Mouse (Mus musculus): ENCODE results near the gene Myh13.

Gene Myh13

GRCm38 (mm10) chr11:67321358-67321757 lies at the start of gene Myh13:
TSS of gene Myh13 (plus strand) at chr11:67321658.
- DNase-seq (ENCODE audit: low spot score in 2 of 2): no peak

- no peak for DNase-seq (ENCODE audit: low spot score in 2 of 2)
Measured at GRCm38 (mm10) chr11:67276601-67277174, 44.8 kb upstream of the Myh13 start, which contains the start of gene Myh8. TSS of gene Myh8 (plus strand) at chr11:67277124.

- DNase-seq (ENCODE audit: low spot score in 2 of 2): no peak
Measured at GRCm38 (mm10) chr11:67293440-67293839, 28.0 kb upstream of the Myh13 start.

GRCm38 (mm10) chr11:67313733-67314452 lies 7.6 kb upstream of the Myh13 start:
- no peak for DNase-seq (ENCODE audit: low spot score in 2 of 2)

GRCm38 (mm10) chr11:67326536-67326935 lies 5.1 kb downstream of the Myh13 start:
- DNase-seq (ENCODE audit: low spot score in 2 of 2): no peak

GRCm38 (mm10) chr11:67344556-67344955 lies 23.1 kb downstream of the Myh13 start:
- no peak for DNase-seq (ENCODE audit: low spot score in 2 of 2)

GRCm38 (mm10) chr11:67345186-67345855 lies 23.9 kb downstream of the Myh13 start:
- no peak for DNase-seq (ENCODE audit: low spot score in 2 of 2)

- no peak for DNase-seq (ENCODE audit: low spot score in 2 of 2)
Measured at GRCm38 (mm10) chr11:67345856-67346236, 24.4 kb downstream of the Myh13 start.

GRCm38 (mm10) chr11:67350153-67350768 lies 28.8 kb downstream of the Myh13 start:
- peak; percentile 30 to 43 for DNase-seq (ENCODE audit: low spot score in 2 of 2)

- no peak for DNase-seq (ENCODE audit: low spot score in 2 of 2)
Measured at GRCm38 (mm10) chr11:67353011-67353410, 31.6 kb downstream of the Myh13 start.

GRCm38 (mm10) chr11:67358031-67358430 lies 36.6 kb downstream of the Myh13 start:
- no peak for DNase-seq (ENCODE audit: low spot score in 2 of 2)

- no peak for DNase-seq (ENCODE audit: low spot score in 2 of 2)
Measured at GRCm38 (mm10) chr11:67362236-67362635, 40.8 kb downstream of the Myh13 start.

- DNase-seq (ENCODE audit: low spot score in 2 of 2): no peak
Measured at GRCm38 (mm10) chr11:67364551-67364950, 43.1 kb downstream of the Myh13 start.

- DNase-seq (ENCODE audit: low spot score in 2 of 2): no peak
Measured at GRCm38 (mm10) chr11:67364986-67365721, 43.7 kb downstream of the Myh13 start.

- no peak for DNase-seq (ENCODE audit: low spot score in 2 of 2)
Measured at GRCm38 (mm10) chr11:67366936-67367335, 45.5 kb downstream of the Myh13 start.

GRCm38 (mm10) chr11:67373333-67373732 lies 51.9 kb downstream of the Myh13 start:
- DNase-seq (ENCODE audit: low spot score in 2 of 2): peak in 1 of 2 experiments; percentile 21

GRCm38 (mm10) chr11:67376308-67376707 lies 54.9 kb downstream of the Myh13 start:
- DNase-seq (ENCODE audit: low spot score in 2 of 2): no peak

- peak; percentile 47 to 63 for DNase-seq (ENCODE audit: low spot score in 2 of 2)
Measured at GRCm38 (mm10) chr11:67379703-67380510, 58.4 kb downstream of the Myh13 start.

- DNase-seq (ENCODE audit: low spot score in 2 of 2): no peak
Measured at GRCm38 (mm10) chr11:67381833-67382232, 60.4 kb downstream of the Myh13 start.

GRCm38 (mm10) chr11:67384653-67385052 lies 63.2 kb downstream of the Myh13 start:
- no peak for DNase-seq (ENCODE audit: low spot score in 2 of 2)
